Mouse (Mus musculus) left cerebral cortex, adult 2 months (tissue): ENCODE measurements at regions not wholly inside any gene's neighbourhood (a gene's known extent, or its start where the extent isn't known, plus 50 kb on each side); places are given as distances from the start of the nearest gene placed in this dataset.
A peak's percentile ranks its signal among the peaks of the same experiment; 100 is the strongest.

ENCODE experiments used
- DNase-seq, 2 experiments: peaks; one replicate each; pipeline ENCODE4 v3.0.0; 2021 to 2022; ENCODE audit warnings: low spot score in 2 of 2, mixed read lengths in 1 of 2; ENCODE audit errors: extremely low spot score in 1 of 2
- H3K27ac ChIP-seq: fragments of 200-600 bp; 2 replicates; pipeline ENCODE4 v1.8.1; 2022
- H3K4me3 ChIP-seq: fragments of 200-600 bp; 2 replicates; pipeline ENCODE4 v1.8.1; 2022
- CTCF ChIP-seq: fragments of 200-600 bp; IDR thresholded peaks from 2 replicates; pipeline ENCODE4 v1.8.1; 2022; ENCODE audit warnings: antibody characterized with exemption, mild to moderate bottlenecking, moderate library complexity
- intact Hi-C: fragments of 180-260 bp; cut with DNase I; formaldehyde crosslinking; loops from one replicate; pipeline ENCODE4 v1.15.1; 2025

- TF ChIP-seq CTCF = no peak
- intact Hi-C loops = no loop called here
- Histone ChIP-seq H3K27ac (no peak overlapping the region), H3K4me3 (no peak overlapping the region)
- DNase-seq = no peak
Measured at GRCm38 (mm10) chr2:11853210-11853973, 75.7 kb downstream of the Ankrd16 start.

GRCm38 (mm10) chr2:11869983-11870382, 92.3 kb downstream of the Ankrd16 start:
- intact Hi-C loops = loop anchor here (5.0 kb wide), 1 partner anchor 78 kb away; no protein-coding TSS in a partner anchor
- Histone ChIP-seq H3K27ac (no peak overlapping the region), H3K4me3 (no peak overlapping the region)
- DNase-seq = no peak
- TF ChIP-seq CTCF = peak; percentile 49

DNA sequence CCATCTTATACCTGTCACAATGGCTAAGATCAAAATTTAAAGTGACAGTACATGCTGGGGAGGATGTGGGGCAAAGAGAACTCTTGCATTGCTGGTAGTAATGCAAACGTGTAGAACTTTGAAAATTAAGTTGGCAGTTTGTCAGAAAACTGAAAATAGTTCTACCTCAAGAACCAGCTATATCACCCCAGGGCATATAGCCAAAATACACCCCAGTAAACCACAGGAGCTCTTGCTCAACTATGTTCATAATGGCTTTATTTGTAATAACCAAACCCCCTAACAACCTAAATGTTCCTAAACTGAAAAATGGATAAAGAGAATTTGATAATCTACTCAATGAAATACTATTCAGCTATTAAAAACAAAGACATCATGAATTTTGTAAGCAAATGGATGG, 102.3 kb downstream of the Ankrd16 start:
- intact Hi-C loops = no loop called here
- DNase-seq = no peak
- TF ChIP-seq CTCF = no peak
- no peak overlapping the region for H3K27ac ChIP-seq
- H3K4me3 ChIP-seq = no peak overlapping the region

- DNase-seq = no peak
- intact Hi-C loops = no loop called here
Measured at GRCm38 (mm10) chr2:11894792-11895568, 117.3 kb downstream of the Ankrd16 start.

DNA sequence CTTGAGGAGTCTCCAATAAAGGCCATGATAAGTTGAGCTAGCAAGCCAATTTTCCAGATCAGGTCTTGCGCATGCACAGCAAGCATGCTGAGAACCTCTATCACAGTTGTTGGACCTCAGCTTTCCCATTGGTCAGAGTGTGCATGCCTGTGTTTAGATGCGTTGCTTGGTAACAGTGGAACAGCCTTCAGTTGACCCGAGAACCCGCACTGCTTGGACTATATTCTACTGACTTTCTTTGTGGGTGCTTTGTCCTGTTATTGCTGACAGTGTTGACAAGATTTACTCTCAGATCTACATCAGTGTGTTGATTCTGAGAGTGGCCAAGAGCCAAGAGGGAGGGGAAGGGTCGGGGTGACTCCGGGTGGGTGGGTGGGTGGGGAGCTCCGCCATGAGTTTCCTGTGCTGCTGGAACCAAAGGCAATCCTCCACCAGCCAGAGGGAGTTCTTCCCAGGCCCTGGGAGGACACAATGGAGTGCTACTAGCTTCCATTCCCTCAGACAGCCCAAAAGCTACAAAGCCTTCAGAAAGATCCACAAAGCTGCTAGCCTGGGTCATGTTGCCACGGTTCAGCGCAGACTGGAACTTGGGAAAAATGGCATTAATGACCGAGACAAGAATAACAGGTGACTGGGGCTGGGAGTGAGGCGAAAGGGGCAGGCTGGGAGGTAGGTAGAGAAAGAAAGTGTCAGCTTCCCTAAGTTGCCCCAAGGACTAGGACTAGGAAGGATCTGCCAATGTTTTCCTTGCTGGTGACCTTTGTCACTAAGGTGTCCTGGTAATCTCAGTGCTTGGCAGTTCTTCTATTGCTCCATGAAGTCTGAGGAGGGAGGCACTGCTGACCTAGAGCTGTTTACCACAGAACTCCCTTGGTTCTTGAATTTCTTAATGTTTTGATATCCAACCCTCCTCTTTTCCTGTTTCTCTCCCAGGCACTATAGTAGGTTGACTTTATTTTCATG, 122.3 kb downstream of the Ankrd16 start:
- intact Hi-C loops = no loop called here
- TF ChIP-seq CTCF = no peak
- H3K4me3 ChIP-seq = no peak overlapping the region
- no peak for DNase-seq
- no peak overlapping the region for H3K27ac ChIP-seq

More at GRCm38 (mm10) chr2:11894792-11895568, 117.3 kb downstream of the Ankrd16 start:
- Histone ChIP-seq H3K4me3 (no peak overlapping the region), H3K27ac (no peak overlapping the region)
- TF ChIP-seq CTCF = no peak

GRCm38 (mm10) chr2:11914782-11915181, 137.1 kb downstream of the Ankrd16 start:
- no peak for DNase-seq
- Histone ChIP-seq H3K27ac (no peak overlapping the region), H3K4me3 (no peak overlapping the region)
- intact Hi-C loops = no loop called here
- no peak for TF ChIP-seq CTCF

DNA sequence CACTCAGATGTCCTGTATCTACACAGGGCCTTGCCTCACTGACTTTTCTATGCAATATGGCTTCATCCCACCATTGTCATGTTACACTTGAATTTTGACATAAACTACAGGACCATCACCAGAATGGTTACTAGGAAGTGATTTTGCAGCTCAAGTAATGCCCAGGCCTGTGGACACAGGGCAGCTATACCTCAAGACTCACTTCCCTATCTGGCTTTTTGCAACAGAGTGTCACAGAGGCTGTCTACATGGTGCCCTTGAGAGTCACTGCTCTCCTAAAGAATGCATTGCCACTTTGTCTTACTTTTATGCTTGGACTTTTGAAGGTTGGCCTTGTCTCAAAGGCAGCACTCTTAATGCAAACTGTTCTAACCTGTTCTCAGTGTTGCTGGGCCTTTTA, 139.7 kb downstream of the Ankrd16 start:
- no peak overlapping the region for H3K27ac ChIP-seq
- no peak for TF ChIP-seq CTCF
- intact Hi-C loops = no loop called here
- no peak overlapping the region for H3K4me3 ChIP-seq
- DNase-seq = no peak

DNA sequence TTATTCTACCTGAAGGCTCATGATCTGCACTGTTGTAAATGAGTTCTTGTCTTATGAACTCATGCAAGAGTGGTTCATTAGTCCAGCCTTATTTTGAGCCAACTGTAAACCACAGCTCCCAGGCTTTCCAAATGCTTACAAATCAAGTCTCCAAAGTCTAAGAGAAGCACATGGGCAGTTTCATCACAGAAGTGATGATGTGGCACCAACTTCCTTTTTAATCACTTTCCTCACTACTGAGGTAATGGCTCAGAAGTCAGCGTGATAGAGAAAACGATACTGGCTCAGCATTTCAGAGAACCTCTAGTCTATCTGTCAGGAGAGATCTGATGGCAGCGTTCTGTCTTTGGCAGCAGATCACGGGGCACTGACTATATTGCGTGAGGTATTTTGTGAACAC, 140.4 kb downstream of the Ankrd16 start:
- no peak overlapping the region for H3K27ac ChIP-seq
- TF ChIP-seq CTCF = no peak
- intact Hi-C loops = no loop called here
- DNase-seq = no peak
- H3K4me3 ChIP-seq = no peak overlapping the region

DNA sequence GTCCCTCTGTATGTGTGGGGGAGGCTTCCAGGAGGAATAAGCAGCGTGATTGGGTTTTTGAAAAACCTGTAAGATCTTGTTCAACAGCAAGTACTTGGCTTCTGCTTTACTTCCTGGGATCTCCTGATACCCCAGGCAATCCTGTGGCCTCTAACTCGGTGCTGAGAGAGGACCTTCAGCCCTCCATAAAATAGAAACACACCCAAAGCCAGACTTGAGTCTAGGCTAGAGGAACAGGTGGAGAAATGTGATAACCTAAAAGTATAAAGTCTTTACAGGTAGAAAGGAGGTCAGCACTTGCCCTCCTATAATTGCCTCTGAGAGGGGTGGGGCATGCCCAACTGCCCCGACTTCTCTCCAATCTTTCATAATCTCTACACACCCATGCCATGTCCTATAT, 183.1 kb downstream of the Ankrd16 start:
- H3K27ac ChIP-seq = no peak overlapping the region
- no peak for DNase-seq
- TF ChIP-seq CTCF = no peak
- H3K4me3 ChIP-seq = no peak overlapping the region
- intact Hi-C loops = no loop called here

- intact Hi-C loops = no loop called here
- no peak overlapping the region for H3K27ac ChIP-seq
- DNase-seq = no peak
- no peak overlapping the region for H3K4me3 ChIP-seq
- TF ChIP-seq CTCF = no peak
Measured at GRCm38 (mm10) chr2:11965374-11965773, 187.7 kb downstream of the Ankrd16 start.

GRCm38 (mm10) chr2:11967001-11967400, 189.3 kb downstream of the Ankrd16 start:
- intact Hi-C loops = no loop called here
- H3K4me3 ChIP-seq = no peak overlapping the region
- TF ChIP-seq CTCF = no peak
- DNase-seq = no peak
- no peak overlapping the region for H3K27ac ChIP-seq

GRCm38 (mm10) chr2:11971972-11972371, 194.3 kb downstream of the Ankrd16 start:
- intact Hi-C loops = no loop called here

More at GRCm38 (mm10) chr2:11971972-11972371, 194.3 kb downstream of the Ankrd16 start:
- no peak overlapping the region for H3K27ac ChIP-seq
- no peak for DNase-seq
- no peak for TF ChIP-seq CTCF
- no peak overlapping the region for H3K4me3 ChIP-seq
